Mouse (Mus musculus) liver, embryonic 14.5 days (tissue): ENCODE measurements around the gene Scnn1a.

Experiments
- CTCF ChIP-seq: IDR thresholded peaks from 2 replicates; pipeline ENCODE4 v1.5.1; 2016; ENCODE audit warnings: antibody characterized with exemption, low read depth, control low read depth
- EP300 ChIP-seq: IDR thresholded peaks from 2 replicates; pipeline ENCODE4 v1.6.1; 2016; ENCODE audit warnings: antibody characterized with exemption, low read depth

DNA sequence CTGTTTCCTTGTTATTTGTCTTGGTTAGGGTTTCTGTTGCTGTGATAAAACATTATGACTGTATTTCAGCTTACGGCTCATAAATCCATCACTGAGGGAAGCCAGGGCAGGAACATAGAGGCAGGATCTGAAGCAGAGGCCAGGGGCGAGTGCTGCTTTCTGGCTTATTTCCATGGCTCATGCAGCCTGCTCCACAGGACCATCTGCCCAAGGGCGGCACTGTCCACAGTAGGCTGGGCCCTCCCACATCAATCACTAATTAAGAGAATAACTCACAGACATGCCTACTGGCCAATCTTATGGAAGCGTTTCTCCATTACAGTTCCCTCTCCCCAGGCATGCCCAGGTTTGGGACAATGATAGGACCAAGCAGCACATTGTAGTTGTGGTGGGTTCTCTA is 17.2 kb upstream of the Scnn1a start:
- no peak for TF ChIP-seq CTCF
- no peak for TF ChIP-seq EP300
